Mouse (Mus musculus) neutrophil, adult 59 days (primary cell): ENCODE measurements around the gene Olfr1030. TPM values are rescaled to one million over a fixed set of nuclear protein-coding genes. Genes with fewer than 3 reads are reported as not detected.

Experiments used
- total RNA-seq, 2 experiments: library from RNA; stranded (reverse); gene quantifications; 1 replicate in 1 of 2; 2 replicates in 1 of 2; pipeline ENCODE4 v1.2.4; 2023

Olfr1030 gene
- total RNA-seq: not detected

GRCm38 (mm10) chr2:85978976-85979375 lies at the start of gene Olfr1030:
Gene Olfr1030, plus strand, starts transcription at chr2:85979276.

GRCm38 (mm10) chr2:85950137-85950536 lies 28.9 kb upstream of the Olfr1030 start, which contains the start of gene Olfr1028:
Gene Olfr1028, plus strand, starts transcription at chr2:85950437.

GRCm38 (mm10) chr2:85973595-85973994 lies 5.5 kb upstream of the Olfr1030 start, which contains the start of gene Olfr1029:
Gene Olfr1029, plus strand, starts transcription at chr2:85973895.

GRCm38 (mm10) chr2:85990004-85990403 lies 10.9 kb downstream of the Olfr1030 start, which contains the start of gene Olfr1031:
Gene Olfr1031, plus strand, starts transcription at chr2:85990304.

GRCm38 (mm10) chr2:86005240-86005639 lies 26.2 kb downstream of the Olfr1030 start, which contains the start of gene Olfr1032:
Gene Olfr1032, plus strand, starts transcription at chr2:86005540.

GRCm38 (mm10) chr2:86020406-86020805 lies 41.3 kb downstream of the Olfr1030 start, which contains the start of gene Olfr1033:
Gene Olfr1033, plus strand, starts transcription at chr2:86020633.

Other genes with a start within 250 kb of the Olfr1030 start
- not detected for gene Olfr1012, start 216.5 kb upstream of the Olfr1030 start, total RNA-seq
- not detected for gene Olfr1013, start 212.2 kb upstream of the Olfr1030 start, total RNA-seq
- not detected for gene Olfr1014, start 206.6 kb upstream of the Olfr1030 start, total RNA-seq
- not detected for gene Olfr1015, start 197.3 kb upstream of the Olfr1030 start, total RNA-seq
- not detected for gene Olfr1016, start 176.7 kb upstream of the Olfr1030 start, total RNA-seq
- gene Olfr1018, start 160.8 kb upstream of the Olfr1030 start, total RNA-seq: not detected
- not detected for gene Olfr1019, start 133.8 kb upstream of the Olfr1030 start, total RNA-seq
- not detected for gene Olfr1020, start 132.2 kb upstream of the Olfr1030 start, total RNA-seq
- not detected for gene Olfr1022, start 110.7 kb upstream of the Olfr1030 start, total RNA-seq
- not detected for gene Olfr1023, start 93.6 kb upstream of the Olfr1030 start, total RNA-seq
- gene Olfr1024, start 74.2 kb upstream of the Olfr1030 start, total RNA-seq: not detected
- not detected for gene Olfr1025-ps1, start 64.1 kb upstream of the Olfr1030 start, total RNA-seq
- not detected for gene Olfr1026, start 57.7 kb upstream of the Olfr1030 start, total RNA-seq
- gene Olfr1028, start 28.8 kb upstream of the Olfr1030 start, total RNA-seq: not detected
- not detected for gene Olfr1029, start 5.4 kb upstream of the Olfr1030 start, total RNA-seq
- gene Olfr1031, start 11.0 kb downstream of the Olfr1030 start, total RNA-seq: not detected
- not detected for gene Olfr1032, start 26.3 kb downstream of the Olfr1030 start, total RNA-seq
- not detected for gene Olfr1033, start 41.4 kb downstream of the Olfr1030 start, total RNA-seq
- not detected for gene Olfr1034, start 66.6 kb downstream of the Olfr1030 start, total RNA-seq
- not detected for gene Olfr1036, start 94.7 kb downstream of the Olfr1030 start, total RNA-seq
- not detected for gene Olfr1037, start 108.1 kb downstream of the Olfr1030 start, total RNA-seq
- gene Olfr1039, start 156.7 kb downstream of the Olfr1030 start, total RNA-seq: not detected
- not detected for gene Olfr1040, start 167.5 kb downstream of the Olfr1030 start, total RNA-seq
- gene Olfr1042, start 182.6 kb downstream of the Olfr1030 start, total RNA-seq: not detected
- gene Olfr1043, start 188.2 kb downstream of the Olfr1030 start, total RNA-seq: not detected
- not detected for gene Olfr1044, start 198.5 kb downstream of the Olfr1030 start, total RNA-seq
- gene Olfr52, start 206.4 kb downstream of the Olfr1030 start, total RNA-seq: not detected
- gene Olfr1045, start 223.7 kb downstream of the Olfr1030 start, total RNA-seq: not detected
- gene Olfr1046, start 240.0 kb downstream of the Olfr1030 start, total RNA-seq: not detected